Mouse (Mus musculus) kidney, postnatal 0 days (tissue): ENCODE results near the gene Uvrag. TPM values are rescaled to one million over a fixed set of nuclear protein-coding genes. Genes with fewer than 3 reads are reported as not detected.

Source experiments
- ATAC-seq: fragments of 200-750 bp; cut with Nextera tagmentation; replicated peaks from 2 replicates; pipeline ENCODE4 v1.8.0; 2017; ENCODE audit warnings: low read depth, moderate number of reproducible peaks, moderate TSS enrichment, moderate library complexity; ENCODE audit not compliant: low FRiP score
- DNase-seq: peaks from one replicate; pipeline ENCODE4 v3.0.0-alpha.2; 2016; ENCODE audit warnings: low spot score
- H3K27ac ChIP-seq: fragments of 300-500 bp; sonication (generic); 2 replicates; pipeline ENCODE4 v1.5.1; 2014; ENCODE audit warnings: mild to moderate bottlenecking
- H3K27me3 ChIP-seq: fragments of 300-500 bp; sonication (generic); 2 replicates; pipeline ENCODE4 v1.6.1; 2014; ENCODE audit warnings: low read length, mixed read lengths; ENCODE audit not compliant: insufficient read depth
- H3K36me3 ChIP-seq: fragments of 300-500 bp; sonication (generic); 2 replicates; pipeline ENCODE4 v1.6.1; 2014; ENCODE audit warnings: low read length, mixed read lengths; ENCODE audit not compliant: insufficient read depth
- H3K4me1 ChIP-seq: fragments of 300-500 bp; sonication (generic); replicated peaks from 2 replicates; pipeline ENCODE4 v1.6.1; 2014; ENCODE audit warnings: antibody characterized with exemption, low read length, mixed read lengths; ENCODE audit not compliant: insufficient read depth
- H3K4me2 ChIP-seq: fragments of 300-500 bp; sonication (generic); 2 replicates; pipeline ENCODE4 v1.6.1; 2014; ENCODE audit warnings: mild to moderate bottlenecking, low read length, moderate library complexity, mixed read lengths
- H3K4me3 ChIP-seq: fragments of 300-500 bp; sonication (generic); replicated peaks from 2 replicates; pipeline ENCODE4 v1.5.1; 2014; ENCODE audit warnings: low read depth, low read length
- H3K9ac ChIP-seq: fragments of 300-500 bp; sonication (generic); 2 replicates; pipeline ENCODE4 v1.6.1; 2014; ENCODE audit warnings: low read depth, low read length
- H3K9me3 ChIP-seq: fragments of 300-500 bp; sonication (generic); replicated peaks from 2 replicates; pipeline ENCODE4 v1.6.1; 2016; ENCODE audit warnings: low read length, inconsistent platforms, mixed read lengths
- CTCF ChIP-seq: IDR thresholded peaks from 2 replicates; pipeline ENCODE4 v1.5.1; 2016; ENCODE audit warnings: antibody characterized with exemption, low read depth, mild to moderate bottlenecking, moderate library complexity
- WGBS: fragments of 180-500 bp; shearing (Covaris S2); extraction: QIAGEN DNeasy Blood & Tissue Kit; methylation state at CpG from one replicate; pipeline ENCODE4 v1.1.7; 2014; 5-methylcytosine and 5-hydroxymethylcytosine counted together
- polyA plus RNA-seq: library from polyadenylated mRNA; unstranded; fragments of >200 nt; fragmentation: Nextera tagmentation; extraction: Ambion mirVana; gene quantifications from 2 replicates; pipeline ENCODE4 v1.2.1, GENCODE M21; 2015

Gene Uvrag
- polyA plus RNA-seq, 1 experiment from 2014 or later, result 19.0 TPM

- Histone ChIP-seq H3K4me1 (peaks cover 21% of the 10 kb centered on the region), H3K9ac (no peak overlapping the region), H3K9me3 (no peaks in the 10 kb centered on the region), H3K27me3 (no peaks in the 10 kb centered on the region), H3K4me3 (no peak overlapping the region), H3K4me2 (no peak overlapping the region), H3K27ac (peak overlapping the region; percentile 19; the same call in 1 of the 2 replicates), H3K36me3 (peaks cover 15% of the 10 kb centered on the region; the same call in 1 of the 2 replicates)
- DNase-seq (peak; percentile 45), ATAC-seq (peak; percentile 58; the same call in 1 of the 2 replicates)
- WGBS, result 10% methylated on average over 2 of the region's 2 CpGs
- no peak for TF ChIP-seq CTCF
These were observed 39.9 kb downstream of the Uvrag start for GRCm38 (mm10) chr7:99101076-99101475.

- Histone ChIP-seq H3K27me3 (no peaks in the 10 kb centered on the region), H3K36me3 (peaks cover 15% of the 10 kb centered on the region; the same call in 1 of the 2 replicates), H3K9me3 (no peaks in the 10 kb centered on the region), H3K4me3 (no peak overlapping the region), H3K9ac (no peak overlapping the region), H3K4me1 (peaks cover 21% of the 10 kb centered on the region), H3K4me2 (no peak overlapping the region), H3K27ac (peak overlapping the region; percentile 19; the same call in 1 of the 2 replicates)
- ATAC-seq (0 out of 2 replicates have a peak, but pooled peaks have one; percentile 38), DNase-seq (no peak)
- no peak for TF ChIP-seq CTCF
- 61% methylated on average over 8 of the region's 8 CpGs for WGBS
These were observed 40.4 kb downstream of the Uvrag start for GRCm38 (mm10) chr7:99100573-99100972.

GRCm38 (mm10) chr7:99100087-99100486 is 40.9 kb downstream of the Uvrag start:
- WGBS, result 71% methylated on average over 9 of the region's 9 CpGs
- DNase-seq (no peak), ATAC-seq (no peak)
- Histone ChIP-seq H3K4me1 (peaks cover 21% of the 10 kb centered on the region), H3K27ac (no peak overlapping the region), H3K4me3 (no peak overlapping the region), H3K9ac (no peak overlapping the region), H3K4me2 (no peak overlapping the region), H3K36me3 (peaks cover 15% of the 10 kb centered on the region; the same call in 1 of the 2 replicates), H3K9me3 (no peaks in the 10 kb centered on the region), H3K27me3 (no peaks in the 10 kb centered on the region)
- TF ChIP-seq CTCF, result no peak

- no peak for DNase-seq
- H3K27me3 ChIP-seq, result no peaks in the 10 kb centered on the region
- H3K4me1 ChIP-seq, result peaks cover 21% of the 10 kb centered on the region
- no peak for ATAC-seq
- H3K27ac ChIP-seq, result no peak overlapping the region
- peaks cover 15% of the 10 kb centered on the region; the same call in 1 of the 2 replicates for H3K36me3 ChIP-seq
- no peak overlapping the region for H3K4me3 ChIP-seq
- H3K4me2 ChIP-seq, result no peak overlapping the region
- H3K9me3 ChIP-seq, result no peaks in the 10 kb centered on the region
- no peak for TF ChIP-seq CTCF
- no peak overlapping the region for H3K9ac ChIP-seq
- WGBS, result 80% methylated on average over 7 of the region's 7 CpGs
These were observed 43.2 kb downstream of the Uvrag start for GRCm38 (mm10) chr7:99097781-99098180.

GRCm38 (mm10) chr7:99097128-99097527 is 43.8 kb downstream of the Uvrag start:
- Histone ChIP-seq H3K4me3 (no peak overlapping the region), H3K36me3 (peaks cover 15% of the 10 kb centered on the region; the same call in 1 of the 2 replicates), H3K9me3 (no peaks in the 10 kb centered on the region), H3K4me2 (no peak overlapping the region), H3K27ac (no peak overlapping the region), H3K4me1 (peaks cover 16% of the 10 kb centered on the region), H3K27me3 (no peaks in the 10 kb centered on the region), H3K9ac (no peak overlapping the region)
- WGBS, result 92% methylated on average over 2 of the region's 2 CpGs
- no peak for DNase-seq
- ATAC-seq, result no peak
- no peak for TF ChIP-seq CTCF

- Histone ChIP-seq H3K9ac (no peak overlapping the region), H3K27ac (no peak overlapping the region), H3K4me2 (no peak overlapping the region), H3K9me3 (no peaks in the 10 kb centered on the region), H3K27me3 (no peaks in the 10 kb centered on the region), H3K36me3 (peaks cover 15% of the 10 kb centered on the region; the same call in 1 of the 2 replicates), H3K4me3 (no peak overlapping the region), H3K4me1 (0 out of 2 replicates have a peak, but pooled peaks cover 3% of the 10 kb centered on the region)
- DNase-seq (peak; percentile 22), ATAC-seq (no peak)
- TF ChIP-seq CTCF, result peak; percentile 60
- WGBS, result 71% methylated on average over 4 of the region's 4 CpGs
These were observed 45.8 kb downstream of the Uvrag start for GRCm38 (mm10) chr7:99095191-99095590.

GRCm38 (mm10) chr7:99094336-99094735 is 46.6 kb downstream of the Uvrag start:
- TF ChIP-seq CTCF, result no peak
- H3K4me3 ChIP-seq, result no peak overlapping the region
- DNase-seq, result no peak
- H3K4me2 ChIP-seq, result no peak overlapping the region
- WGBS, result 89% methylated on average over 3 of the region's 3 CpGs
- no peak overlapping the region for H3K9ac ChIP-seq
- H3K9me3 ChIP-seq, result no peaks in the 10 kb centered on the region
- peaks cover 15% of the 10 kb centered on the region; the same call in 1 of the 2 replicates for H3K36me3 ChIP-seq
- H3K4me1 ChIP-seq, result 0 out of 2 replicates have a peak, but pooled peaks cover 3% of the 10 kb centered on the region
- no peaks in the 10 kb centered on the region for H3K27me3 ChIP-seq
- no peak for ATAC-seq
- no peak overlapping the region for H3K27ac ChIP-seq
